Mouse (Mus musculus) stomach, postnatal 0 days (tissue): ENCODE data around the gene Podnl1.

Experiments
- CTCF ChIP-seq: IDR thresholded peaks from 2 replicates; pipeline ENCODE4 v1.5.1; 2016; ENCODE audit warnings: antibody characterized with exemption, low read depth, mild to moderate bottlenecking, moderate library complexity
- EP300 ChIP-seq: optimal IDR thresholded peaks from 2 replicates; pipeline ENCODE3; 2016; ENCODE audit warnings: antibody characterized with exemption

DNA sequence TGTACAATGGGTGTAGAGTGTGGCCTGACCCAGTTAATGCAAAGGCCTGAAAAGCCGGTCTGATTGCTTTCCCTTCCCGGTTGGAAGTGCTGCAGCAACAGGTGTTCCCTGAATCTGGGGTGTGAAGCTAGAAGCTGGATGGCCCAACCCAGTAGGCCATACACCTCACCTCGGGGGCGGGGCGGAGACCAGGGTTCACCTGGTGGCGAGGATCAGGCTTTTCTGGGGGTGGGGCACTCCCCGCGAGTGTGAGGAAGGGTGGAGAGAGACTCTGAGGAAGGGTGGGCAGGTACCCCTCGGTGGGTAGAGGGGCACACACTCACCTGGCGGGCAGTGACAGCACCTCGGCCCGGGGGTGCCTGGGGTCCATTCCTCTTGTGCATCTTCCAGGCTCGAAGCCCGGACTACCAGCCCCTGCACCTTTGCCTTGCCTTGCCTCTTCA is 21.6 kb downstream of the Podnl1 start:
- TF ChIP-seq EP300: peak; percentile 64
- no peak for TF ChIP-seq CTCF
